Mouse (Mus musculus) spleen, adult 12 weeks (tissue): ENCODE measurements around the gene Cyb5r1.
"Not testable (repeated sequence)": the region's sequence is repeated elsewhere in the genome, so short reads cannot be mapped to it uniquely, and the experiment has no call there.

Experiments used
- DNase-seq: peaks from one replicate; pipeline ENCODE4 v3.0.0; 2022; ENCODE audit warnings: low spot score

Cyb5r1 gene

DNA sequence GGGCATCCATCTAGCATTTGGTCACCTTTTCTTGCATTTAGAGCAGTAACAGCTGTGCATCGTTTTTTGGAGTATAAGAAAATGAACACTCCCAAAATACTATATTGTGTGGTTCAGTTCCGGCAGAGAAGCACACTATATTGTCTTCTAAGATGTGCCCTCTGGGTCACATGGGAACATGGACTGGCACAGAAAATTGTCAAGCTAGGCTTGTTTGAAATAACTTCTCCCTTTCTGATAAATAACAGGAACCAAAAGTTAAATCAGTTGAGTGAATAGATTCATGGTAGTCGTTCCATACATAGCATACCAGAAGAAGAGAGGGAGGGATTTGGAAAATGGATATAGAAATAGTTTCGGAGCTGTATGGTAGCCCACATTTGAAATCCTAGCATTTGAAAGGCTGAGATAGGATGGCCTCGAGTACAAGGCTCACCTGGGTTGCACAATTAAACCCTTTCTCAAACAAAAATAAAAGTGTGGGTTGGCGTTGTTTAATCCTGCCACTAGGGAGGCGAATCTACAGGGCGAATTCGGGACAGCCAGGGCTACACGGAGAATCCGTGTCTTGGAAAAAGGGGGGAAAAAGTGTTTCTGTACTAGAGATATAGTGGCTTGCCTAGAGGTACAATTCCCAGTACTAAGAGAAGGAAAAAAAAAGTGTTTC, 9.3 kb downstream of the Cyb5r1 start:
- DNase-seq = no peak

DNA sequence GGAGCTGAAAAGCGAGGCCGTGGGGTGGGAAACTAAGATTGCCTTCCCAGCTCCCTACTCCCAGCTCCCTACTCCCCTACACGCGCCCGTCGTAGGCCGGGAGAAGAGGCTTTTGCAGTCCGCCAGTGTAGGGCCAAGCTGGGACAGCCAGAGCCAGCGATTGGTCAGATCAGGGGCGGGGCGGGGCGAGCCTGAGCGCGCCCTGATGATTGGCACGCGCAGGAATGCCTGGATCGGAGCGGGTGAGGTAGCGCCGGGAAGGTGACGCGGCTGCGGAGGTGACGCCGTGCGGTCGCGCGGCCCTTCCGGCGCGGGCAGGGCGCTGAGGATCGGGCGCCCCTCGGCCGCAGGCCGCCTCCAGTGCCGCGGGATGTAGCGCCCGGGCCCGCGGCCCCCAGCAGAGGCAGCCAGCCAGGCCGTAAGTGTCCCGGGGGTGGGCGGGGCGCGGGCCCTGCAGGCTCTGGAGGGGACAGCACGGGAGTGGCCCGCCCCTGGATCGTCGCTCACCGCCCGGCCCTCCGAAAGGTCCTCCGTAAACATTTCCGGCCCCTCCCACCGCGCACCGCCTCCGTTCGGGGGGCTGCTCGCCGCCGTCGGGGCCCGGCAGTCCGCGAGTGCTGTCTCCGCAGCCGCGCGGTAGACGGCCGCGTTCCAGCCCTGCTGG, 9.9 kb downstream of the Cyb5r1 start, which contains the start of gene Adipor1:
Gene Adipor1, plus strand, starts transcription at position 211 of the 664 bp plus-strand sequence.
- peak; percentile 93 for DNase-seq

DNA sequence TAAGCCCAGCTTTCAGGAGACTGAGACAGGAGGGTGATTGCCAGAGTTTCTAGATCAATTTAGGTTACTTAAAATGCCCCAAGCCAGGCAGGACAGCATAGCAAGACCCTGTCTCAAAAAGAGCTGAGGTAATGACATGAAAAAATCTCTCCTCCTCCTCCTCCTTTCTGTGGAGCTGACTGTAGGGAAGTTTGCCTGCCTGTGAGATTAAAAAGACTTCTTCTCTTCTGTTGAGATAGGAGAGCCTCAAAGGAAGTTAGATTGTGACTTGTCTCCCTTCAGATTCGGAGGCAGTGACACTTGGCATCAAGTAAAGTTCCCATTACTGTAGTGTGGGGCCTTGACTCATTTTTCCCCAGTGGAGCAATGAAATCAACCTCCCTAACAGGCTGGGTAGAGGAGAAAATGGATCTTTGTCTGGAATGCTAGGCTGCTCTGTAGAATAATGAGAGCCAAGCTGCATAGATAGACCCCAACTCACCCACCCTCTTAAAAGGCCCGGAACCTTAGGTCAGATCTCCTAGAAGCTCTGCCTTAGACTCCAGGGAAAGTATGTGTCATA, 13.1 kb downstream of the Cyb5r1 start:
- DNase-seq = no peak

DNA sequence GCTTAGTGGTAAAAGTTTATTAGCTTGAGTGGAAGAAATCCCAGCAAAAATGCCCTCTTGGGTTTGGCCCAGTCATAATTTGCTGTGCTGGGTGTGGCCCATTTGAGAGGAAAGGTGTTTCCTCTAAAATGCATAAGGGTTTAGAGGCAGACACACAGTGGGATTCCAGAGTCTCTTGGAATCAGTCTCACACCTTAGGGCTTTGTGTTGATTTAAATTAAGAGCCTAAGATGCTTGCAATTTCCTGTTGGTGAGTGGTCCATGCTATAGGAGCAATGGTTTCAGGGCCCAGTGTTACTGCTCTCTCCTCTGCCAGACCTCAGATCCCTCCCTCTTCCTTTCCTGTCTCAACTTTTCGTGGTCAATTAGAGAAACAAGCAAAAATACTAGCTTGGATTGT, 13.8 kb downstream of the Cyb5r1 start:
- DNase-seq = no peak

DNA sequence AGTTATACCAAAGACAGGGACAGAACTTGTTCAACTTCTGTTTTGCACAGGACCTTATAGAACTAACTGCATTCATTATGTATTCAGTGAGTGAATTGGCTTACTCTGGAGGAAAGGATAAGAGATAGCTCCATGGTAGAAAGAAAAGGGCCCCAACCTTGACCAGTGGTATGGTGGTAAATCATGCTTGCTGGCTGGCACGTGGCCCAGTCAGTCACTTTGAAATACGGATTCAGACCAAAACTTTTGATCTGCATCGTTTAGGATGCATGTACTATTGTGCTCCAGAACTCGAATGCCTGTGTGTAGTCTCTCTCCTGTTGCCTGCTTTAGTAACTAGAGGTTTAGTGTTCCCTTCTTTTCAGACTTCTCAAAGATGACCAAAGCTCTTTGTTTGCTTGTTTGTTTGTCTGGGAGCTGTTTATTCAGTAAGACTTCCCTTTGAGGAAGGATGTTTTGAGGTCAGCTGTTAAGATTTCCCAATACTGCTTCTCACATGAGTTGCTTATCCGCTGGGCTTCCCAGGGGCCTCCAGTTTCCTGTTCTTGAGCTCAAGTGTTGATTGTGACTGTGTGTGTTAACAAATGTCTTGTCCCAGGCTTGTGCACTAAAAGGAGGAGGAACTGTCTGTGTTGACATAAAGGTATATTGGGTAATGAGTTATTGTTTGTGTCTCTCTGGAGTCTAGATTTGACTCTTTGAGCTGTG, 14.5 kb downstream of the Cyb5r1 start:
- DNase-seq = no peak

DNA sequence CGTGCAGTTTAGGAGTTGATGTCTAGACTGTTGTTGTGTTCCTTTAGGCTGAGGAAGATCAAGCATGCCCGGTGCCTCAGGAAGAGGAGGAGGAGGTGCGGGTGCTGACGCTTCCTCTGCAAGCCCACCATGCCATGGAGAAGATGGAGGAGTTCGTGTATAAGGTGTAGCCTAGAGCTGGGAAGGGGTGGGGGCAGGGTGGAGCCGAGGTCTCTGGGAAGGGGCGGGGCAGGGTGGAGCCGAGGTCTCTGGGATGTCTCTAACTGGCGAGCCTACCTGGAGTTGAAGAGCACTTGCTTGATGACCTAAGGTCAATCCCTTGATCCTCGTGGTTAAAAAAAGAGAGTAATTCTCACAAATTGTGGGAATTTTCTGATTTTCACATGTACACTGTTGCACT, 18.6 kb downstream of the Cyb5r1 start:
- DNase-seq = peak; percentile 34

DNA sequence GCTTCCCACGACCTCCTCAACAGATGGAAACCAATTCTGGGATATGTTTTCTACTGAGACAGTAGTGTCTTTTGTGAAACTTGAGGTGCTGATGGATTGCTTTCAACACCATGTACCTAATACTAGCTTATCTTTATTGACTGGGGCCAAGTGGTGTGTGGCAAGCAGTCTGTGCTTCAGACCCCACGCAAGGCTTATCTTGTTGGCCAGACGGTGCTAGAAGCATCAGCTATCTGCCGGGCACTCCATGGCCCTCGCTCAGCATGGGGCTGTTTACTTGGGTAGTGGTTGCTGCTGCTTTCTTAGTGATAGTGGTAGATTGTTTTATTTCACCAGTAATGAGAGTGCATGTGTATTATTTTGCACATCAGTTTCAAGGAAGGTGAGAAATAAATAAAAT, 20.9 kb downstream of the Cyb5r1 start:
- peak; percentile 74 for DNase-seq

DNA sequence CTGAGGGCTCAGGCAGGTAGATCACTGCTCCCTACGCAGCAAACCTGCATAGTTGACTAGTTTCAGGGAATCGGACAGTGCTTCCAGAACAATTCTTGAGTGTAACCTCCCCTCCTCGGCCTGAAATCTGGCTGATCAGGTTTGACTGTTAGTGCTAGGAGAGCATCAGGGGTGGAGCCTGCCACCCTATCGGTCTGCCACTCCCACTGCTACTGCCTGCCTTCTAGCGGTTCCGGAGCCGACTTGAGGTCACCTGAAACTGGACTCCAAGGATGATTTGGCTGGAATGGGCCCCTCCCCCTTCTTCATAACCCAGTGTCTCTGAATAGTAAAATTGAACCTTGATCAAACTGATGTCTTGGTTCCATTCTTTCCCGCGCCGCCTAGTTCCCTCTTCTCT, 27.6 kb downstream of the Cyb5r1 start:
- no peak for DNase-seq

DNA sequence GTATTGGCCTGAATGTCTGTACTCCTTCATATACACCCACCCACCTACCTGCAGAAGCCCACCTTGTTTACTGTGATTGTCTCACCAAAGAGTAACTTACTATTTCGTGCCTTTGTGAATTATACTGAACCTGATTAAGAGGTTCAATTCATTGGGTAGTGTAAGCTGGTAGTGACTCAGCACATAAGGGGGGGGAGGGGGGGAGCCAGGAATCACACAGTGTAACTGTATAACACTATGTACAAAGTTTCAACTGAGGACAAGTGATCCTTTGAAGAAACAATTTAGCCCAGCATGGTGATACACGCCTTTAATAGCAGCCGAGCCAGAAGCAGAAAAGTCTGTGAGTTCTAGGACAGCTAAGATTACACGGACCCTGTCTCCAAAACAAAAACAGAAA, 28.1 kb downstream of the Cyb5r1 start:
- no peak for DNase-seq

DNA sequence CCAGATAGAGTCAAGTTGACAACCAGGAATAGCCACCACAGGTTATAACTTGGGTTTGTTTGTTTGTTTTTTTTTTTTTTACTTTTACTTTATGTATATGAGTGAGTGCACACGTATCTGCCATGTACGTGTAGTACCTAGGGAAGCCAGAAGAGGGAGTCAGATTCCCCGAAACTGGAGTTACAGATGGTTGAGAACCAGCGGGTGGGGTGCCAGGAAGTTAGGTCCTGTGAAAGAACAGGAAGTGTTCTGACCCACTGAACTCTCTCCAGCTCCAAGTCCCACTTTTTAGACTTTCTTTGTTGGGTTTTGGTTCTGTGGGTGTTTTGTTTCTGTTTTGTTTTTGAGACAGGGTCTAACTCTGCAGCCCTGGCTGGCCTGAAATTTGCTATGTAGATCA, 30.1 kb downstream of the Cyb5r1 start:
- peak; percentile 49 for DNase-seq

DNA sequence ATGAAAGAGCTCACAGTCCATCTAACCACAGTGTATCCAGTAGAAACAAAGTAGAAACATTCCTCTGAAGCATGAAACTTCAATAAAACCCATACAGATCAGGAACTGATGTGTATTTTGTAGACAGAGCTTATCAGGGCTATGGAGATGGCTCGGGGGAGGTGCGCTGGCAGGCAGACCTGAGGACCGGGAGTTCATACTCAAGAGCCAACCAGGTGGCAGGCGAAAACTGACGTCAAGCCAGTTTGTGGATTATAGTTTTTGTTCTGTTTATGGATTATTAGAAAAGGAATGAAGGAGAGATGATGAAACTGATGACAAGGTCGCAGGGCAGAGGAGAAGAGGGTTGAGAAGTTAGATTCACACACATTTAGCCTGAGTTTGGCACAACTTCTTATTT, 35.1 kb downstream of the Cyb5r1 start:
- no peak for DNase-seq

DNA sequence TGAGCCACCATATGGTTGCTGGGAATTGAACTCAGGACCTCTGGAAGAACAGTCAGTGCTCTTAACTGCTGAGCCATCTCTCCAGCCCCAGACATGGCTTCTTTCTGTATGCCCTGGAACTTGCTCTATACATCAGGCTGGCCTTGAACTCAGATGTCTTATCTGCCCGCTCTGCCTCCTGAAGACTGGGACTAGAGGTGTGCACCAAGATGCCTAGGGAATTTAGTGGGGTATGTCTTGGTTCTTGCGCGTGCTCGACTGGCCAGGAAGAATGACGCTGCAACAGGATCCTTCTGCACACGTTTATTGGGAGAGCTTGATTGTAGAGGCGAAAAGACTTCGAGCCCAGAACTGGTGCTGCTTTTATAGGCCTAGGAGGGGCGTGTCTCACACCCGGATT, 36.4 kb downstream of the Cyb5r1 start:
- DNase-seq = not testable (repeated sequence)

DNA sequence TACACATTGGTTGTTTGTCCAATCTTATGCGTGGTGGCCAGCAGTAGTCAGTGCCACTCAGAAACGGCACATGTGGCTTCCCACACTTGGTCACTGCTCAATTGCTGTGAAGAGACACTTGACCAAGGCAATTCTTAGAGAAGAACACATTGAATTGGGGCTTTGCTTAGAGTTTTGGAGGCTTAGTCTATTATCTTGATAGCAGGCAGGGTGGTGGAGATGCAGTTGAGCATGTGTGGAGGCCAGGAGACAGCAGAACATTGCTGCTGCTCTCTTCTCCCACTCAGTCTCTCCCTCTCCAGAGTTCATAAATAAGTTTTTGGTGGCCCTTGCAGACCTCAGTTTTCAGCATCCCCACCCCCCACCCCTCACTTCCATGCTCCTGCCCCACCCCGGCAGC, 37.0 kb downstream of the Cyb5r1 start:
- DNase-seq = no peak

DNA sequence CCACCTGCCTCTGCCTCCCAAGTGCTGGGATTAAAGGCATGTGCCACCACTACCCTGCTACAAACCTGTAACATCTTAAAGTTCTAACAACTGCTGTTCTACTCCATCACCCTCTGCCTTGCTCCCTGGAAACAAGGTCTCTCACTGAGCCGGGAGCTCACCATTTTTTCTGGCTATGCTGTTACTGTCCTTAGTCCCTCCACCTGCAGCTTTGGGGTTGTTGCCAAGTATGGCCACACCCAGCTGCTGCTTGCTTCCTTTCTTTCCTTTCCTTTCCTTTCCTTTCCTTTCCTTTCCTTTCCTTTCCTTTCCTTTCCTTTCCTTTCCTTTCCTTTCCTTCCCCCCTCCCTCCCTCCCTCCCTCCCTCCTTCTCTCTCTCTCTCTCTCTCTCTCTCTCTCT, 37.9 kb downstream of the Cyb5r1 start:
- not testable (repeated sequence) for DNase-seq

DNA sequence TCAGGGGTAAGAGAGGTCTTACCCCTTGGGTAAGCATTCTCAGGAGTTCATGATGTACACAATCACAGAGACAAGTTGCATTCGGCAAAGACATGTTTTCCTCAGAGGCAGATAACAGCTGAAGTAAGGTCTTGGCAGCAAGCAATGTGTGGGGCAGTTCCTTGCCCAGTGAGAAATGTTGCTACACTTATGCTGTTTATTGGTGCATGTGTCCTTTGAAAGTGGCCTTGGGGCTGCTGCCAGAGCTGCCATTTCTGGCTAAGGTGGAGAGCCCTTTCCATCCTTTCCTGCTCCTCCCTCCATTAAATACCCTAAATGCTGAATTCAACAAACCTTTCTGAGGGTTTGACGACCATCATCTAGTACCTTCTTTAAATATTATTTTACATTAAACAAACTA, 40.1 kb downstream of the Cyb5r1 start:
- DNase-seq = no peak

DNA sequence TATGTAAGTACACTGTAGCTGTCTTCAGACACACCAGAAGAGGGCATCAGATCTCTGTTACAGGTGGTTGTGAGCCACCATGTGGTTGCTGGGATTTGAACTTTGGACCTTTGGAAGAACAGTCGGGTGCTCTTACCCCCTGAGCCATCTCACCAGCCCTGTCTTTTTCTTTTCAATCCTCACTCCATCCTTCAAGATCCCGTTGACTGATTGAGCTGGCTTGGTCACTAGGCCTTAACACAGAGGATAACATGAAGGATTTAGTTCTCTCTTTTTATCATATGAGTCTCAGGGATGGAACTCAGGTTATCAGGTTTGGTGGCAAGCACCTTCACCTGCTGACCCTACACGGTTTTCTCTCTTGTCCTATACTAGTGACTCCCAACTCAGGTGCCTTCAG, 43.2 kb downstream of the Cyb5r1 start:
- DNase-seq = not testable (repeated sequence)

DNA sequence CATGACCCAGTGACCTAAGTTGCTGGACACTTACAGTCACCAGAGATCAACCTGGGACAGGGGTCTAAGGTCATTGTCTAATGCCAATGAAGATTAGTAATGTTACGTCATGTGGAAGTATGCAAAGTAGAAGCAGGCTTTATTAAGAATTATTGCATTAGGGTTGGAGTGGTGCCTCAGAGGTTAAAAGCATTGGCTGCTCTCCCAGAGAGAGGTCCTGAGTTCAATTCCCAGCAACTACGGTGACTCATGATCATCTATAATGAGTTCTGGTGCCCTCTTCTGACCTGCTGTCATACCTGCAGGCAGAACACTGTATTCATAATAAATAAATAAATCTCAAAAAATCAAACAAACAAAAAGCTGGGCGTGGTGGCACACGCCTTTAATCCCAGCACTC, 44.8 kb downstream of the Cyb5r1 start:
- DNase-seq = no peak

DNA sequence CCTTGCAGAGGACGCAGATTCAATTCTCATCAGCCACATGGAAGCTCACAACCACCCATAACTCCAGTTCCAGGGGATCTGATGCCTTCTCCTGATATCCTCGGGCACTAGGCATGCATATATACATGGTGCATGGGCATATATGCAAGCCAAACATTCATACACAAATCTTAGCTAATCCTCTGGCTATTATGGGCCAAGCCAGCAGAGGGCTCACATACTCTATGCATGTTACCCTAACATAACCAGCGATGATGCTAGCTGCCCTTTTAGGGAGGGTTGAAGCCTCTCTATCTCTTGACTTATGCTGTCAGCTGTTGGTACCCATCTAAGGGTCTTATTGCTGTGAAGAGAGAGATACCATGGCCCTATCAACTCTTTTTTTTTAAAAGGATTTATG, 45.6 kb downstream of the Cyb5r1 start:
- DNase-seq = peak; percentile 42

DNA sequence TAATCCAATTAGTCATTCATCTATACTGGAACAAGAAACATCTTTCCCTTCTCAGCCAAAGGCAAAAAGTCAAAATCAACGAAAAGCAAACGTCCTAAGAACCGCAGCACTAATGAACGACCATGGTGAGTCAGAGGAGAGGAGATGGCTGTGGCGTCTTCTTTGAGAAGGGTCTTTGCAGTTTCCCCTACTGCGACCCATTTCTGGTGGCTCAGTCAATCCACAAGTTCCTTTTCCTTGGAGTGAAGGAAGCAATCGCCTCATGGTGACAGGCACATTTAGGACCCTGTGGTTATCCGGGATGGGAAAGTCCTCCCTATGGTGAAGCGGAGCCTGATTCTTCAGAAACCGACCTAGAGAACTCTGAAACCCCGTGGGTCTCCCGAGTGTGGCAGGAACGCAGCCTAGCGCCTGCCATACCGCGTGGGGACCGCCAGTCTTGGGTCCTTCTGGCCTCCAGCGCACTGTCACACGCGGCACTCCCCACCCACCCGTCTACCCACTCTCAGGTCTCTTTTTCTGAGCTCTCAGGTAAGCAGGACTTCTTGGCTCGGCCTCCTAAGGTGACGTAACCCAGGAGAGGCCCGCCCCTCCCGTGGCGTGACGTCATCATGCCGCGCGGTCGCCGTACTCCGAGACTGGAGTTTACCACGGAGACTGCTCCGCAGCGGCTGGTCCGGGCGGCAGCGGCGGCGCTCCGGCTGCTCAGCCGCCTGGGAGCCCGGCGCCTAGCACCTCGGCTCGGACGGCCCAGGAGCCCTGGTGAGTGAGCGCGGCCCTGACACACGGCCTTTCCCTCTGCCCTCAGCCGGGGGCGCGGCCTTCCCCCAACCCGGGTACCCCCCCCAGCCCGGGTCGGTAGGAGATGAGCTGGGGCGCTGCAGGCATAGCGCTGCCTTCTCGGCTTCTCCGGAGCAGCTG, 49.8 kb downstream of the Cyb5r1 start, which contains the start of gene Klhl12:
Gene Klhl12, plus strand, starts transcription at position 628 of the 921 bp plus-strand sequence.
- DNase-seq = peak; percentile 86

DNA sequence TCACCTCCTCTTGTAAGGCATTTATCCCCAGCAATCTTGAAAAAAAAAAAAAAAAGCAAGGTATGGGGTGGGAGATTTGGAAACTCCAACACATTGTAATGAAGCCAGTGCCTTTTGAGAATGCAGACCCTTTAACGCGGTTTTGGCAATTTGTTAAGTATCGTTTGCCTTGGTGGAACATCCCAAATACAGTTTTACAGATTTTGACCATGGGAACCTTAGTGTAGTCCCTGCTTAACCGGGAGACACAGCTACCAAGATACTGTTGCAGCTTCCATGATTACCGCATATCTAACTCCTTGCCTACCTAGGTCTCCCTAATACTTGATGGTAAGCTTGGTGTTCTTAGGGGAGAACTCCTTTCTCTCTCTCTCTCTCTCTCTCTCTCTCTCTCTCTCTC, 50.7 kb downstream of the Cyb5r1 start:
- DNase-seq = no peak

DNA sequence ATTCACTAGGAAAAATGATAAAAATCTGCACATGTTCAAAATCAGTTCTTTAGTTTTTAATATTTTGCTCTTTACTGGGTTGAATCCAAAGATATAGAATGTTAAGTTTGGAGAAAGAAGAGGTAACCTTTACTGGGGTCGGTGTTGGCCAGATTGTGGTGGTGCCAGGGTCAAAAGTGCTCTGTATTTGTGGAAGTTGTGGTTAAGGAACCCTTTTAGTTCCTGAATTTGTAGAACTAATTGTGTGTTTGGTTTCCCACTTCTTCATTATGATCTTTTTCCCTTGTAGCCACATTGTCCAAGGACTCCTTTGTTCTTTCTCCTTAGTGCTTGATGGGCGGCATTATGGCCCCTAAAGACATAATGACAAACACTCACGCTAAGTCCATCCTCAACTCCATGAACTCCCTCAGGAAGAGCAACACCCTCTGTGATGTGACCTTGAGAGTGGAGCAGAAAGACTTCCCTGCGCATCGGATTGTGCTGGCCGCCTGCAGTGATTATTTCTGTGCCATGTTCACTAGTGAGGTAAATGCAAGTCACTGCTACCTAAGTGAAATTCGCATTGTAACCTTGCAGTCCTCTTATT, 52.9 kb downstream of the Cyb5r1 start:
- no peak for DNase-seq
